Mouse (Mus musculus) right cerebral cortex, postnatal 10 days (tissue): ENCODE data around the gene Tent4a.

Experiments
- DNase-seq, 2 experiments: peaks; one replicate each; pipeline ENCODE4 v3.0.0; 2021; ENCODE audit warnings: low spot score in 2 of 2

The Tent4a gene

DNA sequence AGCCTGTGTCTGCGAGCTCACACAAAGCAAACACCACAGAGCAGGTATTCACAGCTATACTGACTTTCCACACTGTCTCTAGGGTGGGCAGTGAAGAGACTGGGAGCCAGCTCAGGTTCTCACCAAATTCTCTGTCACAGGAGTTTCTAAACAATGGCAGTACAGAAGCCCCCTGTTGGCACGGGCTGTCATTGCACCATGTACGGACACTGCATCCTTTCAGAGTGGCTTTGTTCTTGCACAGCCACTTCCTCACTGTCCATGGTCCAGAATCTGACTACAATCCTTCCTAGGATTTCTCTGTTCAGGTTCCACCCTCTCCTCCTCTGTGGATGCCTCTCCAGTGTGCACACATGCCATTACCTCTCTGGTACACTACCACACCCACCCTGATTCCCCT is 10.6 kb upstream of the Tent4a start:
- DNase-seq = no peak

DNA sequence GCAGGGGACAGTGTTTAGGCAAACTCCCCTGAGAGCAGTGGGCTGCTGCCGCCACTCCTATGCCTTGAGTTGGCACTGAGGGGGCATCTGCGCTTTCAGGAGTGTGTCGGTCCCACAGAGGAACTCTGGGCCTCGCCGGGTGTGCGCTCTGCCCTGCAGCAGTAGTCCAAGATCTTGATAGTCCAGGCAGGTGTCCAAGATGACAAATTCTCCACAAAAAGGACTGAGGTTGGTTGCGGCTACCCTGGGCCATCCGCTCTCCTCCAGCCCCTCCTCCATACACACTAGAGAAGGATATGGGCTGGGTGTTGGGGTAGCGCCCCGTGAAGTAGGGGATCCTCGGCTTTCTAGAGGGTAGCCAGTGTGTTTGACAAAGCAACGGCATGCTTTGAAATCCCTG is 9.2 kb upstream of the Tent4a start:
- DNase-seq = no peak

DNA sequence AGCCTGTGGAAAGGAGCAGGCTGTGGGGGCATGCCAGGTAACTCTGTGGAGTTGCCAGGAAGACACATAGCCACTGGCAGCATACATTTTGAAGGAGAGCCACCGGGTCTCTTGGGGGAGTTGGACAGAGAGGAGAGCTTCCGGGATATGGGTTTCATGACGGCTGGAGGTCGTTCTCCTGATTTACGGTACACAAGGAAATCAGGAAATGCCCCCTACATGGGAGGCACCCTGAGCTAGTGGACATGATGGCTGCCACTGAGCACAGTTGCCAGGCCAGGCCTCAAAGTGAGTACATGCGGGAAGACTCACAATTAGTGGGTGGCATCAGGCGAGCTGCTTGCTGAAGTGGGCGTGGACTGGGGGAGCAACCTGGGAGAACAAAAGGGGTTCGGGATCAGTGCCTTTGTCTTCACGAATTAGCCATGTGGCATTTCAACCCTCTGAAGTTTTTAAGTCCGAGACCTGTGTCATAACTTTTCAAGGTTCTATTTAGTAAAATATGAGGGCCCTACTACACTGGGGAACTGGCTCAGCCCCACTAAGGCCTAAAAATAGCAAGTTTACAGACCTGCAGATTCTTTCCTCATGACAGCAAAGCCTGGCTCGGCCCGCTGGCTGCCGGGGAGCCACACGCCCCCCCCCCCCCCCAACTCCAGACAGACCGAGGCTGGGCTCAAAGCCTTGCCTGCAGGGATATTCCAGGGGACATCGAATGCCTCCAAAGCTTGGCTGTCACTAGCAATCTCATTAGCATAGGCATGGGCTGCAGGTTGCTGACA is 8.3 kb upstream of the Tent4a start:
- DNase-seq = no peak

- DNase-seq = peak; percentile 56 to 76
Measured at GRCm38 (mm10) chr13:69541776-69542175, 7.4 kb upstream of the Tent4a start.

DNA sequence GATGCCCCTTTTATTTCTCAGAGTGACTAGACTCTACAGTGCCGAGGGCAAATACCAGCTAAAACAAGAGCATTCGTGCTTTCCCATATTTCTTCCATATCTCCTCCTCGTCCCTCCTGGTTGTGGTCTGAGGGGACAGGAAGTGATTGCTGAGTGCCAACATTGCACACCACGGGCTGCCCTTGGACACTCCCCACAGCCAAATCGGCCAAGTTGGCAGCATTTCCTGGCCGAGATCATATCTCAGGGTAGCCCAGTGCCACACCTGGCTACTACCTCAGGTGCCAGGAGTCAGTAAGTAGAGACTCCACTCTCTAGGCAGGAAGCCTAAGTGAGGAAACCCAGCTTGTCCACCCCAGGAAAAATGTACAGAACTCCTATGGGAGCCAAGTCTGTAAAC is 6.8 kb upstream of the Tent4a start:
- DNase-seq = no peak

GRCm38 (mm10) chr13:69538327-69538726 is 3.9 kb upstream of the Tent4a start:
- DNase-seq = no peak

DNA sequence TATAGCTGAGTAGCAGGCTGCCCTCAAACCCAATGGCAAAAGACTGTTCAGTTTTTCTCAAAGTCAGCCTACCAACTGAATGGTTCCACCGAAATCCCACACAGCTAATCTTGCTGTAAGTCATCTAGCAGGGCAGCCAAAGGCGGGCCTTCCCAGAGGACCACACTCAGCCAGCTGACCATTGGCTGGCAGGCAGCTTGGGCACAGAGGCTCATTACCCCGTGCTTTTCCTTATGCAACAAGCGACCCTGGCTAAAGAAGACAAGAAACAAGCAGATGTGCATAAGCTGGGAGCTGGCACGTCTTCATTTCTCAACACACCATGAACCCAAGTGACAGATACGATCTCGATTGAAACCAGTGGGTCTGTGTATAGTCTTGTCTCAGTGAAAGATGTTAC is 2.9 kb upstream of the Tent4a start:
- DNase-seq = no peak

DNA sequence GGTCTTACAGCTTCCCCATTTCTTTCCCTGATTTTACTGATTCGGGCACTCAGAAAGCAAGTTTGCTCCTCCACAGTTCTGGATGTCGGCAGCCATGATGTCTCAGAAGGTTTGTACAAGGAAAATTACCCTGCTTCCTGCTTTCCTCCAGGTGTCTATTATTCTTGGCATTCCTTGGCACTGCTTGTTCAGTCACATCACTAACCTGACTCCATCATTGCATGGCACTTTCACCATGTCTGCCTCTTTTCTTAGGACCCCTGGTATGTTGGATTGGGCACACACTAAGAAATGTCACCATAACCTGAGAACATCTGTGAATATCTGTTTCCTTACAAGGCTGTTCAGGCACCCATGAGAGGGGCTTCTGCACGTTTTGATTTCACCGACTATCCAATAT is 1.6 kb upstream of the Tent4a start:
- no peak for DNase-seq

- DNase-seq = peak; percentile 99
Measured at GRCm38 (mm10) chr13:69534654-69535551, 486 bp upstream of the Tent4a start.

- peak; percentile 75 to 76 for DNase-seq
Measured at GRCm38 (mm10) chr13:69533405-69534333, 748 bp downstream of the Tent4a start, which contains the start of gene Nsun2. Gene Nsun2 (plus strand): TSS chr13:69533746.

DNA sequence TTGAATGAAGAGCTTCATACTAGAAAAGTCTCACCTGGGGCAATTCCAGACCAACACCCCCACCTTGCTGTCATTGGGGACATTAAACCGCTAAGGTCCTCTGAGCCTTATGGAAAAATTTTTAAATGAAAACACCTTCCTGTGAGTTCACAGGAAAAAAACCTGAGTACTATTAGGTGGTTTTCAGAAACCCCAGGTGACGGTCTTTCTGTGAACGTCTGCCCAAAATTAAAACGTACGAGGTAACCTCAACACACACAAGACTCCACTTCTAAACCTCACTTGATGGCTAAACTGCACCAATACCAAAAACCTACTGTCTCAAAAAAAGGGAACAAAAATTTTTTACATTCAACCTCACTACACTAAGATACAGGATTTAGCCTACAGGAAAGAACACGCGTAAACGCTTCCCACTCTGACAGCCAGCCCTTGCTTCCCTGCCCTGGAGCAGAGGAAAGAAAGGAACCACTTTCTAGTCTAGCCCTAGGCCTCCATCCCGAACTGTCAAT is 1.5 kb downstream of the Tent4a start:
- DNase-seq = no peak

DNA sequence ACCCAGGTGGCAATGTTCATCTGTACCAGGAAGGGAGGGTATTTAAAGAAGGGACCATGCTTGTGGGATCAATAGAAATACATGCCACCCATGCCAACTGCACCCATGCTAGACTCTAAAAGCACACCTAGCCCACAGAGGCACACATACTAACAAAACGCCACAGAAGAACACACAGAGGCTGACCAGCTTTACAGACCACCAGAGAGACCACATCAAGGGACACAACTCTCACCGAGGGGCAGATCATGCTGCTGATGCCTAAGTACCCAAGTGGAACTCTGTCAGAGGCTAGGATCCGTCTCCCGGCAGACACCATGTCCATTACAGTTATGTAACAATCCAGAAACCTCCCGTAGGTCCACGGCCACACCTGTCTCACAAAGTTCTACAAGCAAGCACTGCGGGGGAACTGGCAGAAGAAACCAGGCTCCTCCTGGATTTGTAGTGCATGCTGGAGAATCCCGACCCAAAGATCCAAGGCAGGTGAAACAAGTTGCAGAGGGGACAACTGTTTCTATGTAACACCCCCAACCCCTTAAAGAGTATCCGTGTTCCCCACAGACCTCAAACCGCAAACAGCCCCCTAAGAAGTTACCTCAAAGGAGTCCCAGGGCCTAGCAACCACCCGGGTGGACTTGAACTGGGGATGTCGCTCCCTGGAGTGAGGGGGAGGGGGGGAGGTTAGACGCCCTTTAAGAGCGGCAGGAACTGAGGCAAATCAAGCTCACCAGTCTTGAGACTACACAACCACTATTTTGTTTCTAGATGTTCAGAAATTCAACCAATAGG is 2.1 kb downstream of the Tent4a start:
- DNase-seq = no peak

DNA sequence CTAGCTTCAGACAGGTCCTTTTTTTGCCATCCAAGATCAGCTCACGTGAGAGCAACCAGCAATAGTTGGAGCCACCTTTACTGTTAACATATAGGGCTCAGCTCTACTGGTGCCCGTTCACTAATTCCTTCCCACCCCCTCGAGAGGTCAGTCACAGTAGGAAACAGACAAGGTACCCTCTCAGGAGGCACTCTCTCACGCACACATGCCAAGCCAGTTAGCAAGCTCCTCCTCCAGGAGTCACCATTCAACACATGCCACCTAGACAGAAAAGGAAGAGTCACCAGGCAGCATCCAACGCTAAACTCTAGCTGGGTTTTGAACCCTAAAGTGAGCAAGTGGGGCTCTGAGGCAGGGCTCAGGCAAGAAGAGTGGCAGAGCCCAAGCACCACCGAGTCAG is 3.0 kb downstream of the Tent4a start:
- DNase-seq = no peak

- no peak for DNase-seq
Measured at GRCm38 (mm10) chr13:69530951-69531350, 3.5 kb downstream of the Tent4a start.

GRCm38 (mm10) chr13:69530156-69530555 is 4.3 kb downstream of the Tent4a start:
- no peak for DNase-seq

DNA sequence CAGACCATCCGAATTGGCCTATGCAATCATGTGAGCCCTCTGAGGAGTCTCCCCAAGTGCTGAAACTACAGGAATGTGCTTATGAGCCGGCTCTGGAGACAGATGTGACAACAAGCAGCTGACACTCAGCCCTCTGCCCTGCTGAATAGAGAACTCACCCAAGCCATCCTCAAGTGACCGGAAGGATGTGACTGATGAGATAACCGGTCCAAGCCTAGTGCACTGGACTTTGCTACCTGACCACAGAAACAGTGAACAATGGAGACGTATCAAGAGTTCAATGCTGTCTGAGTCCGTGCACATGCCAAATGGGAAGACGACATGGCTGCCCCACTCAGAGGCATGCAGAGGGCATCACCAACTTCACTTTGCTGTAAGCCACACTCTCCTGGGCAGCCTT is 5.9 kb downstream of the Tent4a start:
- DNase-seq = no peak

DNA sequence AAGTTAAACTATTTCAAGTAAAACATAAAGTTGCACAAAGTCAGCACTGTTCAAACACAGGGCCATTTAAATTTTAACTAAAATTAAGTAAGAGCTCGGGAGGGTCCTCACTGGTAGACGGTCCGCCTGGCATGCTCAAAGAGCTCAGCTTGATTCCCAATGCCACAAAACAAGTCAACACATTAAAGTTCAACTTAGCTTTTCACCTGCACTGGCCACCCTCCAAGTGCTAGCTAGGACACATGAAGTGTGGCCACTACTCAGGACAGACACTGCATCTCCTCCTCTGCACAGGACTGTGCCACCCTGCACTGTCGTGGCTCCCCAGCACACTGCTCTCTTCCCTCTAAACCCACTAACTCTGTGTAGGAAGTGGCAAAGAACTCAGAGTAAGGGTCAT is 8.6 kb downstream of the Tent4a start:
- DNase-seq = no peak

- no peak for DNase-seq
Measured at GRCm38 (mm10) chr13:69524158-69524530, 10.3 kb downstream of the Tent4a start.

DNA sequence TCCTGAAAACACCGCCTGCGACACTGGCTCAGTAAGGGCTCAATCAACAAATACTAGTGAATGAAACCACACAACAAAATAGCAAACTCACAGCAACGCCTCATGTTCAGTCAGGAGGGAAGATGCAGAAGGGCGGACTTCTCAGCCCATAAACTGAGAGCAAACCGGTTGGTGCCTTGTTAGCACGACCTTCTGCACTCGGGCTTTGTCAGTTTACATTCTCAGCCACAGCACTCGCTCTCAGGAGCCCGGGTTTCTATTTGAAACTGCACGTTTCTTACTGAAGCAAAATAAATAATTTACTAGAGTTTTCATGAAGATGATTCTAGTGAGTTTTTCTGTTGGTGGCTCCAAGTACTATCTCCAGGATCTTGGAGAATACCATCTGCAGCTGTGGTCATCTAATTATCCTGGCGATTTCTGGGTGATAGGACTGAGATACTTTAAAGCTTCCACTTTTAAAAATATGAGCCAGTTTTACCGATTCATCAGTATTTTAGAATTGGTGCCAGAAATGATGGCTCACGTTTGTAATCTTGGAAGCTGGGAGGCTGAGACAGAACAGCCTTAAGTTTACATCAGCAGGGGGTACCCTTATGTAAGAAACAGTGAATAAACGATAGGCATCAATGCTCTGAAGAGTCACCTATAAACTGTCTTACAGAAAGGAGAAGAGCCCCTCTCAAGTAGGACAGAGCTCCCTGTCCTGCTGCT is 10.8 kb downstream of the Tent4a start:
- DNase-seq = no peak

- no peak for DNase-seq
Measured at GRCm38 (mm10) chr13:69522161-69522791, 12.1 kb downstream of the Tent4a start.
